Mouse (Mus musculus) ovary, postnatal 36 days (tissue): ENCODE measurements around the gene Snx18.

ENCODE experiments used
- DNase-seq: peaks from one replicate; pipeline ENCODE4 v3.0.0; 2022; ENCODE audit warnings: low spot score, mixed read lengths

Gene Snx18

DNA sequence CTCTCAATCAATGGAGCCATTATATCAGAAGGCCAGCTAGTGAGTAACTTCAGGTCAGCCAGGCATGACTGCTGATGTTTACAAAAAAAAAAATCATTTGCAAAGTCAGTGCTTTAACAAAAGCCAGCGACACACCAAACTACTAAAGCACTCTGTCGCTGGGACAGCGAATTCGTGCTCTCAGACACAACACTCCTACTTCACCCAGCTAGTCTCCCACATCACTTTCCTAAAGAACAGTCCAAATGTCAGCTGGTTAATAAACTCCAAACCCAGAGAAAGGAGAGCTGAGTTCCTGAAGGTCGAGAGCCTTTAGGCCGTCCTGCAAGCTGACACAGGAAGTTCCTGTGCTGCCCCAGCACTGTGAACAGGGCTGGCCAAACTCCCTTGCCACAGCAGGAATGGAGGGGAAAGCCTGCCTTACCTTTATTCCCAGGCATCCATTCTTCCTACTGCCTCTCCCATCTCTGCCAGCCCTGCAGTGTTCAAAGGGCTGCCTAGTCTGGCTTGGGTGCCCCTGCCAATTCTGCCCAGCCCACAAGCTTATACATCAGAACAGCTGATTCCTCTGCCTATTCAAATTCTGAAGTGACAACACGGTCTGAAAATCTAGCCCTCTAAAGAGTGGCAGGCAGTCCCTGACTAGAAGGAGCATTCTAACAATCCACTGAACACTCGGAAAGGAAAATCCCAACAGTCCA, 2.2 kb downstream of the Snx18 start:
- DNase-seq = no peak

DNA sequence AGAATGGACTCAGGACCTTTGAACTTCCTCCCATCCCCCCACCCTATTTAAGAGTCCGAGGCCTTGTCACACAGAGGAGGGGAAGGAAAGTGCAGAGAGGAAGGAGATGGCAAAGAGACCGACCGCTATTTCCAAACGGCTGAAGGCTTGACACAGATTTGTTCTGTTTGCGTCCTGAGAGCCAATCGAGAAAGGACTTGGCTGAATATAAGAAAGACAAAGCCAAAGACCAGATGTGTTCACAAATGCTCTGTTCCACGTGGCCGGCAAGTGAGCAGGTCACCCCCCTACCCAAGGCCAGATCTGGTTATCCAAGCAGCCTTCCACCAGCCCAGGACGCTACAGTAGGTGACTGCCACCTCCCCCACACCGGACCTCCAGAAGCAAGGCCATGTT, 2.8 kb downstream of the Snx18 start:
- peak; percentile 44 for DNase-seq

GRCm38 (mm10) chr13:113614635-113615545, 3.5 kb downstream of the Snx18 start:
- DNase-seq = peak; percentile 73

- no peak for DNase-seq
Measured at GRCm38 (mm10) chr13:113613882-113614281, 4.5 kb downstream of the Snx18 start.

DNA sequence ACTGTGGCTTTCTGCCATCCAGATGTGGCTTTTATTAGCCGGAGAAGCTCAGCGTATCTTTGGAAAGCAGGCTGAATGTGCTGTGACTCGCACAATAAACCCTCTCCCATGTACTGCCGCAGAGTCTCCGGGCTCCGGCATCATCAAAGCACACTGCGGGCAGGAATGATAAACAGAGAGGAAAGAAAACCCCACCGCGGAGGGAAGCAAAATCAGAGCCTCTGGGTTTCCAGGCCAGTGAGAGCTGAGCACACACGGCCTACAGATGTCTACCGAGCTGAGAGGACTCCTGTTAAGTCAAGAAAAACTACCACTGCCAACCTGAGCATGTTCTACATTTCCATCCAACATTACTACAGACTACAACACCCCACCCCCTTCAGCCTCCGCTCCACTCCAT, 5.0 kb downstream of the Snx18 start:
- no peak for DNase-seq

- peak; percentile 13 for DNase-seq
Measured at GRCm38 (mm10) chr13:113612141-113612950, 6.0 kb downstream of the Snx18 start.

DNA sequence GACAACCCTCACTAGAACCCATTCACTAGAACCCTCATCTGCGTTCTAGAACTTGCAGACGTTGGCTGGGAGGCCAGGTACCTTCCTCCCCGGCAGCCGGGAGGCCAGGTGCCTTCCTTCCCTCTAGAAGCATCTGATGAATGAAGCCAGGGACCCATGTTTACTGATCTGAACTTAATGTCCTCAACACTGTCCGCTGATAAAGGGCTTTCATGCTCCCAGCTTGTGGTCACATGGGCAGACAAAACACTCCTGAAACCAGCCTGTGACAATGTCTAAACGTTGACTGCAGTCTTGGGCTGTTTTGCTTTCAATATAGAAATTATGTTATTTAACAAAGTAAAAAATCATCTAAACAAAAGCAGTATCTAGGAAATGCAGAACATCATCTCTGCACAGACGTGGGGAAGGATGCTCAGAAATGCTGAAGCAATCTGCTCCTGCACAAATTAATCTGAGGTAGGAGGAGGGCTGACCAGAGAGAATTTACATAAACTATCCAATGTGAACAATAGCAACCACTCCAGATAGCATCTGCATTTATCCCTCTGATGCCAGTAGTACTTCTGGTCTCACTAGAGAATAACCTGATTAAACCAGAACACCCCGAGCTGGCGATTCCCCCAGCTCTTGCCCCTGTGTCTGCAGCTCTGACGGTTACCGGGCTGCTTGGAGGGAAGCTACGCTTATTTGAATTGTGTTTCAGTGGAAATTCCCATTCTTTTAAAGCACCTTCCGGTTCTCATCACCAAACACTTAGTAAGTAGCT, 7.4 kb downstream of the Snx18 start:
- DNase-seq = peak; percentile 3

DNA sequence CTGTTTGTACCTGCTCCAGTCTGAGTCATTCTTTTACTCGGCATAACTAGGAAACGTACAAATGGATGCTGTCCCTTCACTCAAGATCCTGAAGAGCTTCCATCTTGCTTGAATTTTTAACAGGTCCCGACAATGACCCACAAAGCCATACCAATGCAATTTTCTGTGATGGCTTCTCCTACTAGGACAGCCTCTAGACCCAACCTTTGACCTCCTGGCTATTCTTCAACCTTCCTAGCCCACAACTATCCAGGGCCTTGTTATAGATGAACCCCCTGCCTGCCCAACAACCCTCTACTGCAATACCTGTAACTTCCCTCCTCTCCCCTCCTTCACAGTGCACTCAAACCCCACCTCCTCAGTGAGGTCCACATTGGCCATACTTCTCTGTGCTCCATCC, 8.9 kb downstream of the Snx18 start:
- no peak for DNase-seq

DNA sequence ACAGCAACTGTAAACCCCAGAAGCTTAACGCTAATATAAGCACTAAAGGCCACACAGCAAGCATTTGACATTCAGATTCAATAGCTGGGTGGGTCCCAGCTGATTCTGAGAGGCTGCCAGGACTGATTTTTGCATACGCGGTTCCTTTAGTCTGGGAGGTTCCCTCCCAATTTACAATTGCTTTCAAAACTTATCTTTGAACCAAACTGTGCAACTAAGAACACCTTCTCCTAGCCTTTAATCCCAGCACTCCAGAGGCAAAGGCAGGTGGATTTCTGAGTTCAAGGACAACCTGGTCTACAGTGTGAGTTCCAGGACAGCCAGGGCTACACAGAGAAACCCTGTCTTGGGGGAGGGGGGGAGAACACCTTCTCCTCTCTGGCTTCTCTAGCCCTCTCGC, 10.5 kb downstream of the Snx18 start:
- DNase-seq = no peak

DNA sequence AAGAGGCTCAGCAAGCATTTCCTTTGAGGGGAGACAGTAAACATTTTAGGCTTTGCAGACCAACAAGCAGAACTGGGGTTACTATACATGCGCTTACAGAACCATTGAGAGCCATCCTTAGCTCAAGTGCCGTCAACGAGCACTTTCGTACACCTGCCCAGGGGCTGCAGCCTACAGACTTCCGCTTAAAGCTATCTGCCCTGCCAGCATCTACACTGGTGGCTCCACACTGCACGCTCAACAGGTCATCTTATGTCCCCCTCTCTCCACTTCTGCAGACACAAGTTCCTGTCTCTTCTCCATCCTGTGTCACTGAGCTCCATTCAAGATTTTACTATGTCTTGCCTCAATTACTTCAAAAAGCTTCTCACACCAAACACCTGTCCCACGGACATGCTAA, 11.0 kb downstream of the Snx18 start:
- DNase-seq = no peak

- no peak for DNase-seq
Measured at GRCm38 (mm10) chr13:113606741-113607358, 11.5 kb downstream of the Snx18 start.

DNA sequence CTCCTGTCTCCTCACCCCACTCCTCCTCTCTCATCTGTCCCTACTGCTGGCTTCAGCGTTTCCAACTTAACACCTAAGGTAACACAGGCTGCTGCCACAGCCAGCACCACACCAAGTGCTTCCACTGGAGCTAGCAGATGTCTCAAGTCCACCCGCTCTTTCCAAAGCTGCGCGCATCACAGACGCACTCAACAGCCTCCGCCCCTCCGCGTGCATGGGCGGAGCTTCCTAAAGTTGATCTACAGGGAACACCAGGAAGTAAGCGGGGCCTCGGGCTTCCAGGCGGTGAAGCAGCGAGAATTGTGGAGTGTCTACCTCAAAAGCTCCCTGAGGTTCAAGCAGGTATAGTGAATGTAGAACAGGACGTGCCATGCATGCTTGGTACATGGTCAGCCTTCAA, 12.2 kb downstream of the Snx18 start:
- DNase-seq = no peak

DNA sequence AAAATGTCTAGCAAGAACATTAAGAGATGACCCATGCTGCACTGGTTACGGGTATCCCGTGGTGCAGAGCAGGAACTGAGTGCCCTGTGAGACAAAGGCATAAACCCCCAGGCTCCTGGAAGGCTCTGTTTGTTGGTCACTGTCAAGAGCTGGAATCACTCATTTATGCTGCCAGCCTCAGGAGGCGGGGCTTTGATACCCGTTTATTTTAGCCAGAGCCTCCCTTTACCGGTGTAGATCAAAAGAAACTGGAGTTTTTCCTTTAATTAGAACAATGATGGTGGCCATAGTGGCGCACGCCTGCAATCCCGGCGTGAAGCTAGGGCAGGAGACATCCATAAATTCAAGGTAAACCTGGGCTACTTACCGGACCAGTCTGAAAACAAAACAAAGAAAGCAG, 12.7 kb downstream of the Snx18 start:
- DNase-seq = no peak

DNA sequence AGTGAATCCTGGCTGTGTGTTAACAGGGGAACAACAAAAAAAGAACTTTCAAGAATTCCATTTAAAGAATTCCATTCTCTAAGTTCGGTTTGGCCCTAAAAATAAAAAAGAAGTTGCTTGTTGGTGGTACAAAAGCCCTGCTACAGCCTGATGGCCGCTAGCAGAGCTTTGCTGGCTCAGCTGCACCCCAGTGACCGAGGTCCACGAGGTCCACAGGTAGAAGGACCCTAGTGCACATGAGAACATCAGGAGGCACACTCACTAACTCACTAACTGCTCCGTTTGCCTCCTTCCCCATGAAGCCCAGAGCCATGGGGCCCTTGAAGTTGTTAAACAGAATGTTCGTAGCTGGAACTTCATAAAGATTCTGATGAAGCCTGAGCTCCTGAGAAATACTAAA, 14.0 kb downstream of the Snx18 start:
- DNase-seq = no peak

DNA sequence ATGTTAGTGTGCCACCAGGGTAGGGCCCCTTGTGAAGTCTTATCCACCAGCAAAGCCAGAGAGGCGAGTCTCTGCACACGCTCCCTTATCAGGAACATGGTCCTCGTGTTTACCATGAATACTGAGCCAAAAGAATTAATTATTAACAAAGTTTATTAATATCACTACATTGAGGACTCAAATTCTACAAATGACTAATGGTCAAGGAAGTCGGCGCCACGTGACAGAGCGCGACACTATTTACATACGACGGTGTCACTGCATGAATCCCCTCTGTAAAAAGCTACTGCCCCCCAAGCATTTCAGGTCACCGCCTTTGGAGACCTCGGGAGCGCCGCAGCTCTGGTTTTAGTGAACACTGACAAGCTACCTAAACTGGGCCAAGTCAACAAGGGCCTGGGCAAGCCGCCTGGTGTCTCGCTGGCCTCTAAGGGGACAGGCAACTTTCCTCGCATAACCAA, 15.5 kb downstream of the Snx18 start:
- DNase-seq = no peak

DNA sequence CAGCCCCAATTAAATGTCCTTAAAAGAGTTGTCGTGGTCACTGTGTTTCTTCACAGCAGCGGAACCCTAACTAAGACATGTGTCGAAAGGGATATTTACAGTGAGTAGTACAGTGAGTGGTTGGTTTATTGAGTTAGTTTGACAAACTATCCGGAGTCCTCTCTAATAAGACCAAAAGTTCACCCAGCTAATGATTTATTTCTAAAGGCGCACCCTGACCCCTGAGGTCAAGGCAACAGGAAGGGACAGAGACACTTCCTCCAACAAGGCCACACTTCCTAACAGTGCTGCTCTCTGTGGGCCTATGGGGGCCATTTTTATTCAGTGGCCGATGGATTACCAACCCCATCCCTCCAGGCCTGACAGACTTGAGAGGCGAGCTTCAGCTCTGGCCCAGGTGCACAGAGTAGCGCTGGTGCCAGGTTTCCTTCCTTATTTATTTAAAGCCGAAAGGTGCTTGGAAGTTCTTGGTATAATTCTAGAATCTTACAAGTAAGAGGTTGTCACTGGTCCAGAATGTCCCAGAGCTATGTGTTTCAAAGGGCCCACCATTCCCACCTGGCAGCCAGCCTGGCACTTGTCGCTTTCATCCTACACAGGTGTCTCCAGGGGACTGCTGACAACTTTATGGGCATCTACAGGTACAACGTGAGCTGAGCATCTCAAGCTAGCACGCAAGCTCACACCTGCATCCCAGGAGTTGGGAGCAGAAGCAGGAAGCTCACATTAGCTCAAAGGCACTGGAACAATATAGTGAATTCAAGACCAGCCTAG, 16.3 kb downstream of the Snx18 start:
- DNase-seq = no peak

GRCm38 (mm10) chr13:113600531-113601463, 17.6 kb downstream of the Snx18 start:
- DNase-seq = no peak

DNA sequence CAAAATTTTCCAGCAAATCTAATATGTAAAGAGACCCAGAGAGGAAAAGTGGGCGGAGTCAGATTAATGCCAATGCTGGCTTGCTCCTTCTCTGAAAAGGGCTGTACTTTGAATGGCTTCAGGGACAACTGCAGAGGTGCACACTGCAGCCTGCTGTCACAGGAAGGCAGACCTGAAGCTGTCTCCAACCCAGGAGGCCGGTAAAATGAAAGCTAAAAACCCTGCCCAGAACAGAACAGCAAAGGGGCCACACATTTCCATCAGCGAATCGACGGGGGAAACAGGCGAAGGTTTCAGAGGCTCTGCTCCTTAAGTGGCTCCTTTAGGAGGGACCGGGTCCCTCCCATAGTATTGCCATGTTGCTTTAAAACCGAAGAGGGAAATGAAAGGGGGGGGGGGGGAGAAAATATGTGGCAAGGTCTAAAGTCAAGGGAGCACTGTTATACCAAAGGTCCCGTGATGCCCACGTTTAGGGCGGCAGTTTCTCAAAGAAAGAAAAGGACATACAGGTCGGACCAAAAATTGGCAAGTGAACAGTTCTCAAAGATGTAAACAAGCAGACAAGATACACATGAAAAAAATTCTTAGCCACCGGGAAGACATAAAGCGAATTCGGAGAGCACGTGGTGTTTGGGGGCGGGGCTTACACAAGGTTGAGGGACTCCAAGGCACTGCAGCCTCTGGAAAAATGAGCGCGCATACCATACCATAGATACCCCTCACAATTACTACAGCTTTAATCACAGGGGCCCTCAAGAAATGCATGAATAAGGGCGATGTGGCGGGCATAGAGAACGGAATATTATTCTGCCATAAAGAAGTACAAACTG, 18.4 kb downstream of the Snx18 start:
- no peak for DNase-seq
